Mouse (Mus musculus): Measurements from ENCODE around the gene Gpr142. TPM values are rescaled to one million over a fixed set of nuclear protein-coding genes. Genes with fewer than 3 reads are reported as not detected.

Gpr142 gene
- polyA plus RNA-seq, 2 experiments from 2014 or later: not detected

GRCm38 (mm10) chr11:114801906-114802305, 3.2 kb downstream of the Gpr142 start:
- no peak for ATAC-seq

GRCm38 (mm10) chr11:114802540-114803267, 4.0 kb downstream of the Gpr142 start:
- no peak for ATAC-seq

GRCm38 (mm10) chr11:114803990-114804389, 5.3 kb downstream of the Gpr142 start:
- ATAC-seq: no peak

GRCm38 (mm10) chr11:114807025-114807424, 8.3 kb downstream of the Gpr142 start:
- no peak for ATAC-seq

GRCm38 (mm10) chr11:114807686-114808427, 9.1 kb downstream of the Gpr142 start:
- ATAC-seq: peak; percentile 81

GRCm38 (mm10) chr11:114809371-114809770, 10.6 kb downstream of the Gpr142 start:
- ATAC-seq: no peak

GRCm38 (mm10) chr11:114810344-114810743, 11.6 kb downstream of the Gpr142 start:
- no peak for ATAC-seq

GRCm38 (mm10) chr11:114812731-114813240, 14.1 kb downstream of the Gpr142 start:
- no peak for ATAC-seq

GRCm38 (mm10) chr11:114814873-114815592, 16.3 kb downstream of the Gpr142 start:
- ATAC-seq: no peak

- ATAC-seq: no peak
These were observed 18.2 kb downstream of the Gpr142 start for GRCm38 (mm10) chr11:114816934-114817333.

- no peak for ATAC-seq
These were observed 19.5 kb downstream of the Gpr142 start for GRCm38 (mm10) chr11:114818185-114818584.

GRCm38 (mm10) chr11:114819110-114819509, 20.4 kb downstream of the Gpr142 start:
- no peak for ATAC-seq

- no peak for ATAC-seq
These were observed 21.7 kb downstream of the Gpr142 start for GRCm38 (mm10) chr11:114820444-114820843.

GRCm38 (mm10) chr11:114821325-114821724, 22.6 kb downstream of the Gpr142 start:
- no peak for ATAC-seq

- ATAC-seq: no peak
These were observed 24.0 kb downstream of the Gpr142 start for GRCm38 (mm10) chr11:114822727-114823126.

GRCm38 (mm10) chr11:114823199-114823725, 24.5 kb downstream of the Gpr142 start:
- no peak for ATAC-seq

GRCm38 (mm10) chr11:114826686-114827085, 28.0 kb downstream of the Gpr142 start:
- no peak for ATAC-seq

- ATAC-seq: no peak
These were observed 31.0 kb downstream of the Gpr142 start for GRCm38 (mm10) chr11:114829499-114830432.

GRCm38 (mm10) chr11:114830433-114830773, 31.7 kb downstream of the Gpr142 start:
- no peak for ATAC-seq

GRCm38 (mm10) chr11:114833166-114833565, 34.4 kb downstream of the Gpr142 start:
- ATAC-seq: no peak

- ATAC-seq: no peak
These were observed 45.2 kb downstream of the Gpr142 start for GRCm38 (mm10) chr11:114843818-114844463.
